Mouse (Mus musculus) megakaryocyte, adult 5-6 weeks (primary cell): ENCODE data around the gene Cntnap1. TPM values are rescaled to one million over a fixed set of nuclear protein-coding genes. Genes with fewer than 3 reads are reported as not detected.

Source experiments
- ATAC-seq: 2 replicates; pipeline ENCODE4 v1.8.0; 2016; ENCODE audit warnings: mild to moderate bottlenecking, inconsistent platforms; ENCODE audit not compliant: poor library complexity, severe bottlenecking
- total RNA-seq, 2 experiments: library from RNA; stranded (forward) in 1 of 2; stranded (reverse) in 1 of 2; fragments of 153-499, 151-499 nt in 1 of 2; fragments of 221-1000, 200-1000 nt in 1 of 2; gene quantifications; 2 replicates each; pipeline versions ENCODE4 v1.2.3 to v1.2.4; 2015 to 2017

Cntnap1 gene
- total RNA-seq, 2 experiments from 2014 or later = 0.07 TPM; not detected in 1

DNA sequence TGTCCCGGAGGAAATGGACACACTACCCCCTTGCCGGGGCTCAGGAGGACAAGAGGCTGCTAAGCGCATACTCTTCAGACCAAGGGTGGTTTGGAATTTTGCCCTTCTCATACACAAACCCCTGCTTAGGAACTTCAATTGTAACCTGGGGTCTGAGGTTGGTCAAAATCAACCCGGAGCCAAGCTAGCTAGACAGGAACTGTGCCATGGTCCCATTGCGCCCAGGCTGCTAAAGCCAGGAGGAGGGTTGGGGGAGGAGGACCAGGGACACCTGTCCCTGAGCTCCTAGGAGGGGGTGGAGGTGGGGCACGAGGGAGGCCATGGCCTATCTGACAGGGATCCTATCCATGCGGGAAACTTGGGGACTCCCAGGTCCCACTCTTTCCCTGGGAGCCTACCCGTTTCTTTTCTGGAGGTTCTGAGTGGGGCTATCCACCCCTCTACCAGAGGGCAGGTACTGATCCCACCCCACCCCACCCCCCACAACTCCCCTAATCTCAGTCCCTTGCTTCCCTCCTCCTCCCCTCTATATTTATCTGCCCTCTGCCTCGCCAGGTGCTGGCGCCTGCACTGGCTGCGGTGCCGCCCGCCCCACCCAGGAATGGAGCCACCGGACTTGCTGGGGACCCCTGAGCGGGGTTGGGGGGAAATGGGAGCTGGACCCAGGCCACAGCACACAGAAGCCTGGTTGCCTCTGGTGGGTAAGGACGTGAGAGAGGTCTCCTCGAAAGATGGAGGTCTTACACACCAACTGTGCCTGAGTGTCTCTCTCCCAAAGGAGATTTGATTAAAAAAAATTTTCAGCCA is 819 bp upstream of the Cntnap1 start:
- no peak for ATAC-seq

DNA sequence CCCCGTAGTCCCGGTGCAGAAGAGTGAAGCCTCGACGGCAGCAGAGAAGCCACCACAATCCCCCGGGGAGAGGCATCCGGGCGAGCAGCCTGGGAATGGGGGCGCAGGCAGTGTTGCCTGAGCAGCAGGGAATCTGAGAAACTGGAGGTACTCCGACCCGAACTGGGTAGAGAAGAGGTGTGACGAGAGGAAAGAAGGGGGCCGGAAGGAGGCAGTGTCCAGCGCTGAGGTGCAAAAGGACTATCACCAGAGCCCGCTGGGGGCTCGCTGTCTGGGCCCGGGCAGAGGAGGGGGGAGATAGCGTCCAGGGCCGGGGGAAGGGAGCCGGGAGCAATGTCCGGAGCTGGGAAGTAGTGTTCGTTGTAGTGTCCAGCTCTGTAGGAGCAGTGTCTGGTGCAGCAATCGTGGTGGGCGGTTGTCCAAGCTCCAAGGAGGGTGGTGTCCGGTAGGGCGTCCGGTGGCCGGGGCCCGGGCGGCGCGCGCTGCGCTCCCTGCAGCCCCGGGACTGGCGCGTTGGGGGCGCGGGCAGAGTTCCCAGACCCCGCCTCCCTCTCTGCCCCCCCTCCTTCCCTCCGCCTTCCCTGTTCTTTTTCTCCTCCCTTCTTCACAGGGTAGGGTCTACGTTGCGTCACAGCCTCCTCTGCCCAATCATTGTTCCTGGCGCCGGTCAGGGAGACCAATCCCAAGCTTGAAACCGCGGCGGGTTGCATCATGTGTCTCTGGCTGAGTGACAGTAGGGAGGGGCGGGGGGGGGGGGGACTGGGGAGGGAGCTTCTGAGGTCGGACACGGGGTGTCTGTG is 688 bp downstream of the Cntnap1 start, which contains the start of gene Plekhh3:
Plekhh3 (minus strand) TSS at position 541 of the 800 bp plus-strand sequence.
- peak; percentile 63 for ATAC-seq

- ATAC-seq = peak; percentile 19; the same call in 1 of the 2 replicates
Observed at GRCm38 (mm10) chr11:101171721-101172433, 1.6 kb downstream of the Cntnap1 start.

DNA sequence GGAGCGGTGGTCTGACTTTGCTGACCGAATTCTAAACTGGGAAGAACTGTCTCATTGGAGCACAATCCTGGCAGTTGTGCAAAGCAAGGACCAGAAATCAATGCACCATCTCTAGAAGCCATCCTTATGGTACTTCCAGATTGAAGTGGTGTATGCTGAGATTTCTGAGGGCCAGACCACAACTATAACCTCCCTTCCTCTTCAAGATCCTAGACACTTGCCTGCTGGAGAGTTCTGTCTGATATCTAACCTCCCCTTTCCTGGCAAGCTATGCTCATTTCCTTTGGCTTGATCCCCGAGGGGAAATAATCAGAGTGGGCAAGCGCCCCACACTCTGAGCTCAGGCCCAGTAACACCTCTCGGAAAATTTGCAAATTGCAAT is 2.1 kb downstream of the Cntnap1 start:
- no peak for ATAC-seq

- ATAC-seq = no peak
Observed at GRCm38 (mm10) chr11:101173112-101173511, 2.8 kb downstream of the Cntnap1 start.

GRCm38 (mm10) chr11:101173631-101174388 is 3.5 kb downstream of the Cntnap1 start:
- ATAC-seq = peak; percentile 68

GRCm38 (mm10) chr11:101174389-101174745 is 4.0 kb downstream of the Cntnap1 start:
- ATAC-seq = no peak

- no peak for ATAC-seq
Observed at GRCm38 (mm10) chr11:101174851-101175628, 4.7 kb downstream of the Cntnap1 start, which contains the start of gene Ccr10. Gene Ccr10, minus strand, starts transcription at chr11:101175443.

- no peak for ATAC-seq
Observed at GRCm38 (mm10) chr11:101175636-101176116, 5.4 kb downstream of the Cntnap1 start.

DNA sequence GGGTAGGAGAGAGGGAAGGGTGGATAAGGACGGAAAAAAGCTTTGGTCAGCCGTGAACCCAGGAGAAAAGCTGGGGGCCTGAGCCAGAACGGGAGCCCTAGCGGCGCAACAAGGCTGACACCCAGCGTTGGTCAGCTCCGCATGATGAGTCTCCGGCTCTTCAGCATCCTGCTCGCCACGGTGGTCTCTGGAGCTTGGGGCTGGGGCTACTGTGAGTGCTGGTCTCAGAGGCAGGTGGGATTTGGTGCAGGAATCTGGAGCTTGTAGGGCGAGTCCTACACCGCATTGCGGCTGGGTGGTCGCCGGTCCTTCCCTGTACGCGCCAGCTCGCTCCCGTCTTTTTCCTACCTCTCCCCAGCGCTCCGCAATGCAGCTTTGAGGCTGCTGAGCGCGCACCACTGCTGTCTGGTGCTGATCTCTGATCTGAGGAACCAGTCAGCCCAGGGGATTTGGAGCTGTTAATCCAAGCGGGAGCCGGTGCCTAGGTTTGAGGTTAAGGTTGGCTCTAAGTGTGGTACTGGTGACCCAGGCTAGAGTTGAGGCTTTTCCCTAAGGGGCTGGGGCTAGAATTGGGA is 5.9 kb downstream of the Cntnap1 start:
- no peak for ATAC-seq

DNA sequence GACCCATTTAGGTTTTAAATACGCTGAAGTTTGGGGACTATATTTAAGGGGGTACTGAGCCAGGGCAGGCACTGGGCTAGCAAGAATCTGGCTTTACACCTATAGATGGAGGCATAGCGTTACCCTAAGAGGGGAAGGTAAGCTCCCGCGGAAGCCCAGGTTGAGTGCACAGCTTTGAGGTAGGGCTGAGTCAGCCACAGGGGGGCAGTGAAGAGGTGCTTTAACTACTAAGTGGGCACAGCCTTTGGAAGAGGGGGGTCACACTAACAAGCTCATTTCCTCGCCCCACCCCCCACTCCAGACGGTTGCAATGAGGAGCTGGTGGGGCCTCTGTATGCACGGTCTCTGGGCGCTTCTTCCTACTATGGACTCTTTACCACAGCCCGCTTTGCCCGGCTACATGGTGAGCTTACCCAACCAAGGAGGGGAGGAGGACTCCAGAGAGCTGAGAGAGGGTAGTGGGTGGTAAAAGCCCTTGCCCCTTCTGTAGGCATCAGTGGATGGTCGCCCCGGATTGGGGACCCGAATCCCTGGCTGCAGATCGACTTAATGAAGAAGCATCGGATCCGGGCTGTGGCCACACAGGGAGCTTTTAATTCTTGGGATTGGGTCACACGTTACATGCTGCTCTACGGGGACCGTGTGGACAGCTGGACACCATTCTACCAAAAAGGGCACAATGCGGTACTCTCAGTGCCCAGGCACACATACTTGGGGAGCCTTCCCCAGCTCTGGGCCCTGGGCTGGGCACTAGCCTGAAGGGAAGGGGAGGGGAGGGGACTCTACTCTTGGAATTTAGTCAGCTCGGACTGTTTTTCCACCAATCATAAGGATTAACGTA is 6.8 kb downstream of the Cntnap1 start:
- ATAC-seq = no peak

- ATAC-seq = no peak
Observed at GRCm38 (mm10) chr11:101178061-101179058, 8.0 kb downstream of the Cntnap1 start.

- no peak for ATAC-seq
Observed at GRCm38 (mm10) chr11:101179306-101179705, 9.0 kb downstream of the Cntnap1 start.

GRCm38 (mm10) chr11:101180261-101180660 is 9.9 kb downstream of the Cntnap1 start:
- ATAC-seq = no peak

DNA sequence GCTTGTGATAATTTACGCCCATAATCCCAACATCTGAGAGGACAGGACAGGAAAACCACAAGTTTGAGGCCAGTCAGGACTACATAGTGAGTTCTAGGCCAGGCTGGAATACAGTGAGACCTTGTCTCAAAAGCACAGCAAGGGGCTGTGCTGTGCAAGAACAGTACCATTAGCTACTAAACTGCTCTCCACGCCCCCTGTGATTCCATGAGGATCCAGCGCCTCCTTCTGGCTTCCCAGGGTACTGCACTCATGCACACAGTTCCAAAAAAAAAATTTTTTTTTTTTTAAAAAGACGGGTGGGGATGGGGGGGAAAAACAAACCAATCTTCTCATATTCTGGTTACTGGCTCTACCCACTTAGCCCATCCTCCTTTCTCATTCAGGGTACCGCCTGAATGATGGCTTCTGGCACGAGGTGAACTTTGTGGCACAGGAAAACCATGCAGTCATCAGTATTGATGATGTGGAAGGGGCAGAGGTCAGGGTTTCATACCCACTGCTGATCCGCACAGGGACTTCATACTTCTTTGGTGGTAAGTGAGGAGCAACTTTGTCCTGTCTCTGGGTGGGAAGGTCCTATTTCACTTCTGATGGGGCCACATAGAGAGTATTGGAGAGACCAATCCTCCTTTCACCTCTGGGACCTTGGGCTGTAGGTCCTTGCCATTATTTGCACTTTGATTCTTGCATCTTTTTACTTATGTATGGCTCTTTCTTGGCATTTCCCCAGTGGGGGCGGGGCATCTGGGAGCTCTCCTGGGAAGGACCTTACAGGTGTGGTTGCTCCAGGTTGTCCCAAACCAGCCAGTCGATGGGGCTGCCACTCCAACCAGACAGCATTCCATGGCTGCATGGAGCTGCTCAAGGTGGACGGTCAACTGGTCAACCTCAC is 10.8 kb downstream of the Cntnap1 start:
- peak; percentile 55 for ATAC-seq

- no peak for ATAC-seq
Observed at GRCm38 (mm10) chr11:101181961-101182360, 11.6 kb downstream of the Cntnap1 start.
